Mouse (Mus musculus) forebrain, embryonic 14.5 days (tissue): Measurements from ENCODE around the gene Pptc7. TPM values are rescaled to one million over a fixed set of nuclear protein-coding genes. Genes with fewer than 3 reads are reported as not detected.

ENCODE experiments used
- ATAC-seq: fragments of 200-750 bp; cut with Nextera tagmentation; 2 replicates; pipeline ENCODE4 v1.8.0; 2017; ENCODE audit warnings: mild to moderate bottlenecking, moderate library complexity
- DNase-seq: peaks from one replicate; pipeline ENCODE4 v3.0.0-alpha.2; 2015; ENCODE audit warnings: low spot score
- H3K27ac ChIP-seq: fragments of 300-500 bp; sonication (generic); 2 replicates; pipeline ENCODE4 v1.5.1; 2014; ENCODE audit warnings: low read depth, mild to moderate bottlenecking, control low read depth, low read length, moderate library complexity
- H3K27me3 ChIP-seq: fragments of 300-500 bp; sonication (generic); replicated peaks from 2 replicates; pipeline ENCODE4 v1.6.1; 2014; ENCODE audit warnings: low read length, control low read depth, mixed read lengths; ENCODE audit not compliant: control insufficient read depth, insufficient read depth
- H3K36me3 ChIP-seq: fragments of 300-500 bp; sonication (generic); 2 replicates; pipeline ENCODE4 v1.6.1; 2014; ENCODE audit warnings: low read length, control low read depth; ENCODE audit not compliant: control insufficient read depth, insufficient read depth
- H3K4me1 ChIP-seq: fragments of 300-500 bp; sonication (generic); 2 replicates; pipeline ENCODE4 v1.6.1; 2014; ENCODE audit warnings: antibody characterized with exemption, low read length, control low read depth; ENCODE audit not compliant: control insufficient read depth, insufficient read depth
- H3K4me2 ChIP-seq: fragments of 300-500 bp; sonication (generic); 2 replicates; pipeline ENCODE4 v1.6.1; 2014; ENCODE audit warnings: mild to moderate bottlenecking, control low read depth, low read length
- H3K4me3 ChIP-seq: fragments of 300-500 bp; sonication (generic); 2 replicates; pipeline ENCODE4 v1.5.1; 2014; ENCODE audit warnings: low read depth, low read length, control low read depth
- H3K9ac ChIP-seq: fragments of 300-500 bp; sonication (generic); 2 replicates; pipeline ENCODE4 v1.6.1; 2014; ENCODE audit warnings: mild to moderate bottlenecking, low read length, control low read depth, moderate library complexity
- H3K9me3 ChIP-seq: fragments of 300-500 bp; sonication (generic); replicated peaks from 2 replicates; pipeline ENCODE4 v1.6.1; 2016; ENCODE audit warnings: low read length, control low read depth, mixed read lengths; ENCODE audit not compliant: control insufficient read depth
- WGBS: fragments of 180-500 bp; shearing (Covaris S2); extraction: QIAGEN DNeasy Blood & Tissue Kit; methylation state at CpG from one replicate; pipeline ENCODE4 v1.1.7; 2014; 5-methylcytosine and 5-hydroxymethylcytosine counted together
- polyA plus RNA-seq: library from polyadenylated mRNA; unstranded; fragments of >200 nt; fragmentation: Nextera tagmentation; extraction: Ambion mirVana; gene quantifications from 2 replicates; pipeline ENCODE4 v1.2.1, GENCODE M21; 2014

The Pptc7 gene
- 5.2 and 5.9 TPM in 2 replicates for polyA plus RNA-seq

GRCm38 (mm10) chr5:122284183-122285028 lies at the start of gene Pptc7:
Pptc7 (plus strand) TSS chr5:122284365.
- peak; percentile 97 for ATAC-seq
- peaks cover 7% of the 10 kb centered on the region; the same call in 1 of the 2 replicates for H3K36me3 ChIP-seq
- under 1% methylated on average over 76 of the region's 114 CpGs for WGBS
- H3K9ac ChIP-seq = peak within 1 kb of the TSS; percentile 84
- peak; percentile 95 for DNase-seq
- H3K27me3 ChIP-seq = no peaks in the 10 kb centered on the region
- no peaks in the 10 kb centered on the region for H3K9me3 ChIP-seq
- peak within 1 kb of the TSS; percentile 64 for H3K4me2 ChIP-seq
- H3K27ac ChIP-seq = peak within 1 kb of the TSS; percentile 82
- H3K4me1 ChIP-seq = peaks cover 9% of the 10 kb centered on the region
- peak within 1 kb of the TSS; percentile 94 for H3K4me3 ChIP-seq

- no peak overlapping the region for H3K4me3 ChIP-seq
- DNase-seq (no peak), ATAC-seq (no peak)
- H3K36me3 ChIP-seq = no peaks in the 10 kb centered on the region
- H3K9me3 ChIP-seq = no peaks in the 10 kb centered on the region
- 75% methylated on average over 9 of the region's 9 CpGs for WGBS
- no peak overlapping the region for H3K9ac ChIP-seq
- H3K27ac ChIP-seq = no peak overlapping the region; the same call in 1 of the 2 replicates
- H3K4me1 ChIP-seq = no peaks in the 10 kb centered on the region
- H3K4me2 ChIP-seq = no peak overlapping the region
- no peaks in the 10 kb centered on the region for H3K27me3 ChIP-seq
These were observed 48.8 kb upstream of the Pptc7 start for GRCm38 (mm10) chr5:122235196-122235836.

GRCm38 (mm10) chr5:122237200-122237599 lies 47.0 kb upstream of the Pptc7 start:
- H3K4me2 ChIP-seq = no peak overlapping the region
- no peaks in the 10 kb centered on the region for H3K4me1 ChIP-seq
- 70% methylated on average over 5 of the region's 5 CpGs for WGBS
- H3K9me3 ChIP-seq = no peaks in the 10 kb centered on the region
- H3K9ac ChIP-seq = no peak overlapping the region
- no peaks in the 10 kb centered on the region for H3K27me3 ChIP-seq
- H3K36me3 ChIP-seq = peaks cover 12% of the 10 kb centered on the region; the same call in 1 of the 2 replicates
- ATAC-seq (no peak), DNase-seq (no peak)
- no peak overlapping the region for H3K4me3 ChIP-seq
- H3K27ac ChIP-seq = no peak overlapping the region

GRCm38 (mm10) chr5:122239618-122240017 lies 44.5 kb upstream of the Pptc7 start:
- DNase-seq = no peak
- no peaks in the 10 kb centered on the region for H3K27me3 ChIP-seq
- WGBS = 92% methylated on average over 7 of the region's 7 CpGs
- no peak for ATAC-seq
- peaks cover 11% of the 10 kb centered on the region for H3K4me1 ChIP-seq
- H3K27ac ChIP-seq = no peak overlapping the region
- no peak overlapping the region for H3K9ac ChIP-seq
- H3K9me3 ChIP-seq = no peaks in the 10 kb centered on the region
- no peak overlapping the region for H3K4me2 ChIP-seq
- no peak overlapping the region for H3K4me3 ChIP-seq
- peaks cover 15% of the 10 kb centered on the region; the same call in 1 of the 2 replicates for H3K36me3 ChIP-seq

- Histone ChIP-seq H3K4me3 (no peak overlapping the region), H3K9me3 (no peaks in the 10 kb centered on the region), H3K36me3 (peaks cover 15% of the 10 kb centered on the region; the same call in 1 of the 2 replicates), H3K4me1 (peaks cover 13% of the 10 kb centered on the region), H3K9ac (no peak overlapping the region), H3K27ac (no peak overlapping the region), H3K27me3 (no peaks in the 10 kb centered on the region), H3K4me2 (no peak overlapping the region)
- ATAC-seq (no peak), DNase-seq (no peak)
- WGBS = 86% methylated on average over 11 of the region's 11 CpGs
These were observed 43.6 kb upstream of the Pptc7 start for GRCm38 (mm10) chr5:122240521-122240920.

GRCm38 (mm10) chr5:122240989-122241388 lies 43.2 kb upstream of the Pptc7 start:
- H3K9me3 ChIP-seq = no peaks in the 10 kb centered on the region
- H3K36me3 ChIP-seq = peaks cover 15% of the 10 kb centered on the region; the same call in 1 of the 2 replicates
- DNase-seq = peak; percentile 36
- no peak for ATAC-seq
- H3K4me3 ChIP-seq = no peak overlapping the region
- H3K9ac ChIP-seq = no peak overlapping the region
- H3K4me2 ChIP-seq = no peak overlapping the region
- no peaks in the 10 kb centered on the region for H3K27me3 ChIP-seq
- peaks cover 13% of the 10 kb centered on the region for H3K4me1 ChIP-seq
- H3K27ac ChIP-seq = no peak overlapping the region
- WGBS = 59% methylated on average over 1 of the region's 1 CpGs

- ATAC-seq (no peak), DNase-seq (no peak)
- 92% methylated on average over 6 of the region's 6 CpGs for WGBS
- no peak overlapping the region for H3K4me2 ChIP-seq
- H3K27me3 ChIP-seq = no peaks in the 10 kb centered on the region
- no peaks in the 10 kb centered on the region for H3K9me3 ChIP-seq
- peaks cover 13% of the 10 kb centered on the region for H3K4me1 ChIP-seq
- H3K36me3 ChIP-seq = peaks cover 23% of the 10 kb centered on the region; the same call in 1 of the 2 replicates
- no peak overlapping the region for H3K4me3 ChIP-seq
- H3K9ac ChIP-seq = no peak overlapping the region
- no peak overlapping the region for H3K27ac ChIP-seq
These were observed 41.5 kb upstream of the Pptc7 start for GRCm38 (mm10) chr5:122242521-122243123.

GRCm38 (mm10) chr5:122243781-122244523 lies 40.2 kb upstream of the Pptc7 start:
- Histone ChIP-seq H3K4me1 (peaks cover 13% of the 10 kb centered on the region), H3K36me3 (peaks cover 35% of the 10 kb centered on the region), H3K27me3 (no peaks in the 10 kb centered on the region), H3K9me3 (no peaks in the 10 kb centered on the region), H3K9ac (no peak overlapping the region; the same call in 1 of the 2 replicates), H3K27ac (peak overlapping the region; percentile 70; the same call in 1 of the 2 replicates), H3K4me2 (no peak overlapping the region), H3K4me3 (no peak overlapping the region)
- ATAC-seq (peak; percentile 68), DNase-seq (peak; percentile 70)
- 31% methylated on average over 17 of the region's 17 CpGs for WGBS
